Mouse (Mus musculus): ENCODE data around the gene Hs3st6. TPM values are rescaled to one million over a fixed set of nuclear protein-coding genes. Genes with fewer than 3 reads are reported as not detected.

Gene Hs3st6
- total RNA-seq, 2 experiments from 2014 or later: not detected

DNA sequence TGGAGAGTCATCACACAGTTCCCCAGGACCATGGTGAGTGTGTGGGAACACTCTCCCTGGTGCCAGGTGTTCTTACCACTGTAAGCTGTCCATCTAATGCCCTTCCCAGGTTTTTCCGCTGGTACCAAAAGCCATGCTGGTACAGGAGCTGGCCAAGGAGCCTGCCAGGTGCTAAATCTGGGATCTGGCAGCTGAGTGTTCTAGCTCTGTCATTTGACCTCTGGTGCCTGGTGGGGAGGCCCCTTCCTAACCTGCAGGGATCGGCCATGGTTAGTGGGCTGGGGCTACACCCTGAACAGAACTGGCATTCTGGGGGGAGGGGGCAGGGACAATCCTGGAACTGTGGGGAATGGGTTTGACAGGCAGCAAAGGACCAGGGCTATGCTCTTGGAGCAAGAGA is 25.2 kb upstream of the Hs3st6 start, which contains the start of gene Rpl3l:
Rpl3l (plus strand) TSS at position 203 of the 400 bp plus-strand sequence.
- ATAC-seq (replicated peaks; ENCODE audit: low FRiP score, poor library complexity, severe bottlenecking): no peak

DNA sequence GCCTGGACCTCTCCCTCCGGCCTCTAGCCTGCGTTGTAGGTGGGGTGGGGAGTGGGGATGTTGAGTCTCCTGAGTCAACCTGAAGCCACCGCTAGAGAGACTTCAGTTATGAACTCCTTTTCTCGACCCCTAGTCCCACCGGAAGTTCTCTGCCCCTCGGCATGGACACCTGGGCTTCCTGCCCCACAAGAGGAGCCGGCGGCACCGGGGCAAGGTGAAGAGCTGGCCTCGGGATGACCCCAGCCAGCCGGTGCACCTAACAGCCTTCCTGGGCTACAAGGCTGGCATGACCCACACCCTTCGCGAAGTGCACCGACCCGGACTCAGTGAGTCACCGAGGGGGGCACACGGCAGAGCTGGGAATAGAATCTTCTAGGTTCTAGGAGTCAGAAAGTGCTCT is 24.6 kb upstream of the Hs3st6 start:
- no peak for ATAC-seq (replicated peaks; ENCODE audit: low FRiP score, poor library complexity, severe bottlenecking)

DNA sequence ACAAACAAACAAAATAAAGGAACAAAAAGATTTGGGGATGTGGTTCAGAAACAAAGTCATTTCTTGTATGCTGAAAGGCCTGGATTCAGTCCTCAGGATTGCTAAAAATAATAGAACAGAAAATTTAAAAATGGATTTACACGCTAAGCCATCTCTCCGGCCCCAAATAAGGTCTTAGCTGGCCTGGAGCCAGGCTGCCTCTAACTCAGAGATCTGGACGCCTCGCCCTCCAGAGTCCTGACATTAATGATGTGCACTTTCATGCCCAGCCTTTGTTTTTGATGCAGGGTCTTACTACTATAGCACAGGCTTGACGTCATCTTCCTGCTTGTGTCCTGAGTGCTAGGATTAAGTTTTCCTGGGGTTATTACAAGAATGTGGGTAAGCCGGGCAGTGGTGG is 23.7 kb upstream of the Hs3st6 start:
- no peak for ATAC-seq (replicated peaks; ENCODE audit: low FRiP score, poor library complexity, severe bottlenecking)

- ATAC-seq (replicated peaks; ENCODE audit: low FRiP score, poor library complexity, severe bottlenecking): no peak
These were observed 22.0 kb upstream of the Hs3st6 start for GRCm38 (mm10) chr17:24730787-24731186.

DNA sequence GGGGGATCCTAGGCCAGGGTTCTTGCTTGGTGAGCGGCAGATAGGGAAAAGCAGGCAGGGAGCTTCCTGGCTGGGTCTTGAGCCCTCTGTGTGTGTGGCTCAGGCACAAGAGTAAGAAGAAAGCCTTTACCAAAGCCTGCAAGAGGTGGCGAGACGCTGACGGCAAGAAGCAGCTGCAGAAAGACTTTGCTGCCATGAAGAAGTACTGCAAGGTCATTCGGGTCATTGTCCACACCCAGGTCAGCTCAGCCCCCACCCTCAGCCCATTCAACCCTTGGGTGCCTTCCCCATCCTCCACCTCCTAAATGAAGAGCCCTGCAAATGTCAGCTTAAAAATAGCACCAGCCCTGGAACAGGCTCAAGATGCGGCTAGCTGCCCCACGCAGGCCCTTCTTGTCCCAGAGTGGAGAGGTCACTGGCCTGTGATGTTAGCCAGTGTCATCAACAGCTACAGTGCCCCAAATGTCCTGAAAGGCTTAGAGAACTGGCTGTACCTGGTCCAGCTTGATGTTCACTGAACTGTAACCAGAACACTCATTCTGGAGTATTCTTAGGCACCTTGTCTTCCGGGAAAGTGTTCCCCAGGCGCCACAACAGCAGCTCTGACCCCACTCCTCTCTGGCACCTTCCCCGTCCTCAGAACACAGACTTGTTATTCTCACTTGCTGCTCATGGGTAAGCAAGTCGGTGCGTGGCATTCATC is 20.4 kb upstream of the Hs3st6 start:
- ATAC-seq (replicated peaks; ENCODE audit: low FRiP score, poor library complexity, severe bottlenecking): no peak

GRCm38 (mm10) chr17:24733434-24734050 is 19.2 kb upstream of the Hs3st6 start:
- ATAC-seq (replicated peaks; ENCODE audit: low FRiP score, poor library complexity, severe bottlenecking): no peak

GRCm38 (mm10) chr17:24734513-24734912 is 18.3 kb upstream of the Hs3st6 start:
- ATAC-seq (replicated peaks; ENCODE audit: low FRiP score, poor library complexity, severe bottlenecking): no peak

GRCm38 (mm10) chr17:24735446-24735845 is 17.3 kb upstream of the Hs3st6 start:
- no peak for ATAC-seq (replicated peaks; ENCODE audit: low FRiP score, poor library complexity, severe bottlenecking)

- peak; percentile 95 for ATAC-seq (replicated peaks; ENCODE audit: low FRiP score, poor library complexity, severe bottlenecking)
These were observed 16.3 kb upstream of the Hs3st6 start, which contains the start of gene Msrb1 for GRCm38 (mm10) chr17:24736330-24737051. Gene Msrb1, plus strand, starts transcription at chr17:24736642.

DNA sequence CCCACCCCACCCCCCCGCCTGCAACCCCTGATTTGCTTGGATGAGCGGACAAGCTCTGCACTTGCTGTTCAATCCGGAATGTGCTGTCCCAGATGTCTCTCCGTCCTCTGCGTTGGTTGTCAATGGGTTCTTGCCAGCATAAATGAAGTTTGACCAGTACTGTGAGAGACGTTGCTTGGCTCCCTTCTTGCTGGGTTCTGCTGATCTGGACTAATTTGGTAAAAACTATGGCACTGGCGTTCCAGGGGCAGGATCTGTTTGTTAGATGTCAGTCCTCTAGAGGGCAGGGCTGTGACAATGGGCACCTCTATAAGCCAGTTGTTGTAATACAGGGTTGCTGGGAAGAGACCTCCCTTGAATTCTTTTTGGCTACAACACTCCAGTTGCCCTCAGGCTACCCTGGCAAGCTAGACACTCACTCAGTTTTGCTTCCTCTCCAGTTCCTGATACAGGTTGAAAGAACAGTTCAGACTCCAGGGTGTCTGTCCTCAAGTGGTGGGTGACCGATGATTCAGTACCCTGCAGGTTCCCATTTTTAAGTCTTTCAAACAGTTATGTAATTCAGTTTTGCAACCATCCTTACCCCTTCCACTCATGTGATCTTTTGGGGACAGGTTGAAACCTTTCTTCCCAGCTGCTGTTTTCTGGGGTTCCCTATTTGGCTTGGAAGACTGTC is 15.5 kb upstream of the Hs3st6 start:
- ATAC-seq (replicated peaks; ENCODE audit: low FRiP score, poor library complexity, severe bottlenecking): no peak

DNA sequence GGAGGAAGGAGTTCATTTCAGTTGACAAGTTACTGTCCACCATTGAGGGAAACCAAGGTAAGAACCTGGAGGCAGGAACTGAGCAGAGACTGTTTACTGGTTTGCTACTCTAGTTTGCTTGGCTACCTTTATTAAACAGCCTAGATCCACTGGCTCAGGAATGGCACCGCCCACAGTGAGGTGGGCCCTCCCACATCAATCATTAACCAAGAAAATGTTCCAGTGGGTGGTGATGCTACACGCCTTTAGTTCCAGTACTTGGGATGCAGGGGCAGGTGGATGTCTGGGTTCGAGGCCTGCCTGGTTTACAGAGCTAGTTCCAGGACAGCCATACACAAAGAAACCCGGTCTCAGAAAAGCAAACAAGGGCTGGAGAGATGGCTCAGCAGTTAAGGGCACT is 14.6 kb upstream of the Hs3st6 start:
- no peak for ATAC-seq (replicated peaks; ENCODE audit: low FRiP score, poor library complexity, severe bottlenecking)

DNA sequence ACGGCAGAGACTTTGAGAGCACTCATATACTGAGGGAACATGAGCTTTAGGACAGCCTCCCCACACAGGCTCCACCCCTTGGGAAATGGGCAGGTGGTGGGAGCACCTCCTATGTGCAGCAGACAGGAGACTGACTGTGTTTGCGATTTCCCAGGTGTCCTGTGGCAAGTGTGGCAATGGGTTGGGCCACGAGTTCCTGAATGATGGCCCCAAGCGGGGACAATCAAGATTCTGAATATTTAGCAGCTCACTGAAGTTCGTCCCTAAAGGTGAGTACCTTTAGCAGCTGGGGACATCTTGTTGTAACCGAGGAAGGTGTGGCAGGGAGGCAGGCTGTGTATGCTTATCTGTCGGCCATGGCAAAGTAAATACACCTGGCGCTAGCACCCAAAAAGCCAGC is 12.9 kb upstream of the Hs3st6 start:
- ATAC-seq (replicated peaks; ENCODE audit: low FRiP score, poor library complexity, severe bottlenecking): no peak

DNA sequence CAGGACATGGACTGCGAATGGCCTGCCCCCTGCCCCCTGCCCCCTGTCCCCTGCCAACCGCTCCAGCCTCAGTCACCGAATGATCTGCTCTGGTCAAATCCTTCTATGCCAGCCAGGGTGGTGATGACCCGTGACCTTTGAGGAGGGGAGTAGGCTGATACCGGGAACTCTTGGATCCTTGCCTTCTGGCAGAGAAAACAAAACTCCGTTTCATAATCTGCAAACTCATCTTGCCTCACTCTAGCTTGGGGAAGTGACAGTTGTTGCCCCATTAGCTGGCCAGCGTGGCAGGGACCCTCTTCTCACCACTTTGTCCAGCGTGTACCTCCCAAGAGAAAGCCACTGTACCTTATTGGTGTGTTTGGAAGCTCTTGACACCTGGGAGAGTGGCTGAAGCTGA is 10.5 kb upstream of the Hs3st6 start:
- ATAC-seq (replicated peaks; ENCODE audit: low FRiP score, poor library complexity, severe bottlenecking): no peak

DNA sequence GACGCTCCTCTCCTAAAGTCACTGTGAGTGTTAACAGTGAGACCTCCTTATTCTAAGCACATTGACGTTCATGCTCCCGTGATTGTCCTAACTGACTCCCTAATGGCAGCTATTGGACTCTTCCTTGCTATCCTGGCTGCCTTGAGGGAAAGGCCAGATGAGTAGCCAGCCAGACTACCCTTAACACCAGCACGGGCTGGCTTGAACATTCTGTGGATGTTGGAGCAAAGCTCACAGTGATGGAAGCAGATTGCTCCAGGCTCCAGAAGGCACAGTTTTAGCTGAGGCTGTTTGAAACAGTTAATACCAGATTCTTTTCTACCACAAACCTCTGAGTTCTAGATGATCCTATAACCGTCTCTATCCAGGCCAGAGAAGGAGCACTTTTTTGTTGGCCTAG is 8.9 kb upstream of the Hs3st6 start:
- ATAC-seq (replicated peaks; ENCODE audit: low FRiP score, poor library complexity, severe bottlenecking): no peak

- no peak for ATAC-seq (replicated peaks; ENCODE audit: low FRiP score, poor library complexity, severe bottlenecking)
These were observed 8.4 kb upstream of the Hs3st6 start for GRCm38 (mm10) chr17:24744381-24744780.

GRCm38 (mm10) chr17:24745526-24746497 is 7.0 kb upstream of the Hs3st6 start:
- peak; percentile 87 for ATAC-seq (replicated peaks; ENCODE audit: low FRiP score, poor library complexity, severe bottlenecking)

- ATAC-seq (replicated peaks; ENCODE audit: low FRiP score, poor library complexity, severe bottlenecking): no peak
These were observed 5.8 kb upstream of the Hs3st6 start for GRCm38 (mm10) chr17:24746986-24747385.

- ATAC-seq (replicated peaks; ENCODE audit: low FRiP score, poor library complexity, severe bottlenecking): no peak
These were observed 1.3 kb upstream of the Hs3st6 start for GRCm38 (mm10) chr17:24751528-24751927.

- ATAC-seq (replicated peaks; ENCODE audit: low FRiP score, poor library complexity, severe bottlenecking): no peak
These were observed 4.6 kb downstream of the Hs3st6 start for GRCm38 (mm10) chr17:24757394-24757793.
